Mouse (Mus musculus) heart, adult 11 months (tissue): ENCODE data around the gene Il22.
"Not testable (repeated sequence)": the region's sequence is repeated elsewhere in the genome, so short reads cannot be mapped to it uniquely, and the experiment has no call there.

ENCODE experiments used
- DNase-seq: peaks from one replicate; pipeline ENCODE4 v3.0.0; 2022

Il22 gene

DNA sequence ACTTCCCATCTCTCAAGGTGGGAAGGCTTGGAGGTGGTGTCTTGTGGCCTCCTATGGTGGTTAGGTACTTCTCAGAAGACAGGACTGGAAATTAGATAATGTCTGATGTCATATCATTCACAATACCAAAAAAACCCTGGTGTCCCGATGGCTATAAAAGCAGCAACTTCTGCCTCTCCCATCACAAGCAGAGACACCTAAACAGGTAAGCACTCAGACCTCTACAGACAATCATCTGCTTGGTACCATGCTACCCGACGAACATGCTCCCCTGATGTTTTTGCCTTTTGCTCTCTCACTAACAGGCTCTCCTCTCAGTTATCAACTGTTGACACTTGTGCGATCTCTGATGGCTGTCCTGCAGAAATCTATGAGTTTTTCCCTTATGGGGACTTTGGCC lies at the start of gene Il22:
Gene Il22 (plus strand): TSS at position 301 of the 400 bp plus-strand sequence.
- DNase-seq, result peak; percentile 81

DNA sequence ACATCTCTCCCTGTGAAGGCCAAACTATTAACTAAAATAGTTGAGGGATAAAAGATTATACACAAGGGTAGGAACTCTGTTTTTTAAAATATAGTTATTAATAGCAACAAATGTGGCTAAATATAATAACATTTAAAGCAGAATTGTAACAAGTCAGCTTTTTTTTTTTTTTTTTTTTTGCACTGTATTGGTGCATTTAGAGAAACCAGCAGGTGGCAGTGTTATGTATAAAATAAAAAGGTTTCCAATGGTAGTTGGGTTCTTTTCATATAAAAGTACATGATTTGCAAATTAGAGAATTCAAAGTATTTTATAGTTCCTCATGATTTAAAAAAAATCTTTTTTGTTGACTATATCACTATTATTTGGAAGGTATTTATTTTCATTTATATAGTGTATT lies 48.8 kb upstream of the Il22 start:
- DNase-seq, result no peak

DNA sequence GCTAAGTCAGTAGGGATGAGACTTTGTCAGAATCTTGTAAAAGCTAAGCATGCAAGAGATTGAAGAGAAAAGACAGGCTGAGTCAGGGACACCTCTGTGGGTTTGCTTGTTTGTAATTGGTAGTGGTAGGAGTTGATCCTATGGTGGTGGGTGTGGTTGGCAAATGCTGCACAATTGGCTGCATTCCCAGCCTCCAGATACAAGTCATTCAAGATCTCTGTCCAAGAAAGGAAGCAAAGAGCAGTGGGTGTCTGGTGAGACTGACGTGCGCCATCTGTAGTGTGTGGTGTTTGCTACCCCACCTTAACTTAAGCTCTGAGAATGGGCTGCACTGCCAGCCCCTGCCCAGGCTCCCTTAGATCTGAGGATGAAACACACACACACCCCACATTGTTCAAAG lies 43.6 kb upstream of the Il22 start:
- no peak for DNase-seq

DNA sequence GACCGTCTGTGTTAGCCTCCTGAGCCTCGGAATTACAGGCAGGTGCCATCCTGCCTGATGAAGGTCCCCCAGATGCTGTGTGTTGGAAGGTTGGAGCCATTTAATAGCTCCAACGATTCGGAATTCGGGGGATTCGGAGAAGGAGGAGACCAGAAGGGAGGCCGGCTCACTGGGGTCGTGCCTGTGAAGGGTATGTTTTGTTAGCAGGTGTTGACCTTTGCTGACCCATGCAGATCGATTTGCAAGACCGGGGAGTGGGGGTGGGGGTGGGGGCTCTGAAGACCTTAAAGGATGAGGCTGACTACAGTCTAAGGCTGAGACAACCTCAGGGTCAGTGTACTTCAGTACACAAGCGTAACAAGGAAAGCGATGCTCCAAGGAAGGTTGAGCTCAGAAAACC lies 35.5 kb upstream of the Il22 start:
- DNase-seq, result no peak

DNA sequence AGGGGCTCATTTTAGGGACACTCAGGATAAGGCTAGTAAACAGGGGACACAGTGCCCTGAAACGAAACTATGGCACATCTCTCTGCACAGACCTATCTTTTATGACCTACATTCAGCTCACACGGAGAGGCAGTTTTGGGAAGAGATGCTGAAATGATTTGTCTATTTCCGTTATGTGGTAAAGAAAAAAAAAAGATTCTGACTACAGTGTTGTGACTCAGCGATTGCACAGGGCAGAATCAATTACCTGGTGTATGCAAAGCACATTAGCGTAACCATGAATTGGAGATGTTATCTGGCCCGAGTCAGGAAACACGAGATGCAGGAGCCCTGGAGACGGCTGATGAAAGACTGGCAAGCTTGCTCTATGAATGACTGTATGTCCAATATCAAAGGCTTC lies 32.3 kb upstream of the Il22 start:
- no peak for DNase-seq

DNA sequence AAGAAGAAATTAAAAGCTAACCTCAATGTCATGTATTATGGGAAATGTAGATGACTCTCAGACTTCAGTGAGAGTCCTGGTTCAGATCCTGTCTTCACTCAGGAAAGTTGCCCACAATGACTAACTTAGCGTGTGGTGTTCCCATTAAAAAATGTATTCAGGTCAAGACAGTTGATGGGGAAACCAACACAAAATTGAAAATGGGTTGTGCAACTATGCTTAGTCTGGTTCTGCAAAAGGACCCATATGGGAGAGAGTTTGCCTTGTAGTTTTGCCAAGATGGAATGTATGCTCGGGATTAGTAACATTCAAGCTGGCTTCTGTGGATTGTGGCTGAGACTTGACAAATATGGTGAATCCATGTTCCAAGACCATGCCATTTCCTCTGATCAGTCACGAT lies 31.9 kb upstream of the Il22 start:
- no peak for DNase-seq

DNA sequence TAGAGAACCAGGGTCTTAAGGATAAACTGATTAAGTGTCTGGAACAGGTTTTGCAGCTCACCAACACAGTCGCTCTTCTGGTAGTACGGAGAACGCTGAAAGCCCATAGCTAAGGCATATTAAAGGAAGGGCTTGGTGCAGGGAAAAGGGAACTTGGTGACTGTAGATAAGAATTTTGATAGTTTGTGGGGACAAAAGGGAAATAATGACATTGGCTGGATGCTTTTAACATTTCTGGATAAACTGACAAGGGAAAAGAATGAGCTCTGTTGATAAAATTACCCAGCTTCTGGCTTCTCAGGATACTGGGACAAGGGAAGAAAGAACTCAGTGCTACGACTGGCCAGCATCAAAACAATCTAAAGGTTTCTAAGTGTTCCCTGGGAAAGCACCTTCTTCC lies 29.2 kb upstream of the Il22 start:
- peak; percentile 16 for DNase-seq

DNA sequence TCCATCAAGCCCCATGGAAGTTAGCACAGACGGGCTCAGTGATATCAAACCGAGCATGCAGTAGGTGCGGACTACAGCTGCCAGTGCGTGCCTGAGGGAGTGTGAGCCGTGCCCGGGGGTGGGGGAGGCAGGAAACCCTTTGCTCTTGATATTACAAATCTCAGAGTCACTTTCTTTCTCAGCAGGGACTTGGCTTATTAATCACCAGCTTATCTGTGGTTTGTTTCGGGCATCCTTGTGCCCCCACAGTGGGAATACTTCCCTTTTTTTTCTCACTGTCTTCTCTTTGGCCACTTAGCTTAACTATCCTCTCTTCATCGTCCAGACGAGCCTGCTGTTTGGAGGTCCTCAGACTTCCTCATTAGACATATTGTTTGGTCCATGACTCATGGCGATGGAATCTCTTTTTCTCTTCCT lies 26.0 kb upstream of the Il22 start:
- DNase-seq, result peak; percentile 76

DNA sequence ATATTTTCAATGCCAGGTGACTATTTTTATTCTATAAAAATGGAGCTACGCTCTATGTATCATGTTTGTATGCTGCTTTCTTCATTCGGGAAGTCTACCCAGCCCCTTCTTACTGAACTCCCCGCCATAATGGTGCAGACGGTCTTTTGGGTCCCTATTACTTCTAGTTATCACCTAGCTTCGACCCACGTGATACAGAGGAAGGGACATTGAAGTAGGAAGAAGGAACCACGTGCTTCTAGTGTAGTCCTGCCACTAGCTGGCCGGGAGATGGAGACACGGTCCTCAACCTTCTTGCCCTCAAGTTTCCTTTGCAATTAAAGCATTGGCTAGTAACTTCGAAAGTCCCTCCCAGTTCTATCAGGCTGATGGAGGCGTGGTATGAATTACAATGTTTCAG lies 25.5 kb upstream of the Il22 start:
- DNase-seq, result peak; percentile 55

DNA sequence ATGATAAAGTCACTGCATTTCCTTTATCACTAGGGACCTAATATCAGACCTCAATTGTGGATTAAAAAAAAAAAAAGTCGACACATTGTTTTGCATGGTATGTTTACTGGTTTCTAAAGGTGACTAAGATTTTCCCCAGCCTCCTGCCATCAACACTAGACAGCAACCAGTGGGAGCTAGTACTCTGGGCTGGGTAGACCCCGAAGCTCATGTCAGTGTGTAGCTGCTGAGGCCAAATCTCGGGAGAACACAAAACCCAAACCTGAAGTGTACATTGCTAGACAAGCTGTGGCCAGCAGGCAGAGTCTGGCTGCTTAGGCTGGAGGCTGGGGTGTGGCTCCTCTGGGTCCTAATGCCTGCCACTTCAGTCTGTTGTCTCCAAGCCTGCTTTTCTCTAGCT lies 9.6 kb upstream of the Il22 start:
- peak; percentile 67 for DNase-seq

DNA sequence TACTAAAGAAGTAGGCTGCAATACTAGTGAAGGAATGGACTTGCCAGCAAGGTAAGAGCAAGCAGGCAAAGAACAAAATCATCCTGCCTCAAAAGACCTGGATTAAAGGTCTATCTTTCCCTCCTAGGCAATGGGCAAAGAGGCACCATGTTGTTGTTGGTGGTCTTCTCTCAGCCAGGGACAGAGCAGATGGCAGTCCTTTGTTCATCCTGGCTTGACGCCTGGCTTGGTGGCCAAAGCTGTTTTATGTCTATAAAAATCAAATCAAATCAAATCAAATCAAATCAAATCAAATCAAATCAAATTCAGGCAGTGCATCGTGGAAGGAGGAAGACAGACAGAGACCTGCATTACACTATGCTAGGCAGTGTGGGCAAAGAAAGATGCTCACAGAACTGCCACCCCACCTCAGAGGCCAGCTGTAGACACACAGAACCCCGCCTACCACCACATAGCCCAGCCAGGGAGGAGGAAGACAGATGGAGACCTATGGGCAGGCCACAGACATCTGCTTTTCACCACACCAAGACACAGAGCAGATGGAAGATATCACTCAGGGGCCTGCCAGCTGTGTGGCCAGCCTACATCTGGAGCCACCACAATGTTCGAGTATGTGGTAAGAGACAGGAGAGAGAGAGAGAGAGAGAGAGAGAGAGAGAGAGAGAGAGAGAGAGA lies 11.1 kb downstream of the Il22 start:
- peak; percentile 51 for DNase-seq

DNA sequence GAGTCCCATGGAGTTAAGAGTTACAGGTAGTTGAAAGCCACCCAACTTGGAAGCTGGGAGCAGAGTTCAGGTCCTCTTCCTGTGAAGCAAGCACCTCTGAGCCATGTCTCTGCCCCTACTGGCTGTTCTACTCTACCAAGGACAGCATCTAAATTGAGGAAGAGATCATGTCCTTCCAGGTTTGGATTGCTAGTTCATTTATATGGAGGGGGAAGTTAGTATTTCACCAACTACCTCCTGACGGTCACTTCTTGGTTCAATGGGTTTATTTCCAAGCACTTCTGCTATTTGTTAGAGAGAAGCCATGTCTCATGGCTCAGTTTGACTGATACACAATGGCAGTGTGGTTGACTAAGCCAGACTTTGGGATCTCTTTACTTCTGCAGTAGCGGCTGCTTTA lies 22.9 kb downstream of the Il22 start:
- DNase-seq, result not testable (repeated sequence)

DNA sequence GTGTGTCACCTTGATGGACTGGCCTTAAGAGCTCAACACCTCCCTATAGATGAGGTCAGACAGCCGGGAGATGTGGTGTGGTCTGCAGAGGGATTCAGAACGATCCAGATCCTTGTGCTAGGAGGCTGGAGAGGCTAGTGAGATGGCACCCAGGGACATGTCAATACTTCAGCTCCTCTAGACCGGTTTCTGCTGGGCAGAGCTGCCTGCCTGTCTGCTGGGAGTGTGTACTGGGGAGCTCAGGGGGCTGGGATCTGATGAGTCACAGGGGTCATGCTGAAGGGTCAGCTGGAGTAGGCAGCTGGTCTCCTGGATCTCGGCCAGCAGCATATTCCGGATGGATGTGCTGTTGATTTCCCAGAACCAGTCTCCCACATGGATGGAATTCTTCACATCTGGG lies 27.9 kb downstream of the Il22 start:
- peak; percentile 9 for DNase-seq

DNA sequence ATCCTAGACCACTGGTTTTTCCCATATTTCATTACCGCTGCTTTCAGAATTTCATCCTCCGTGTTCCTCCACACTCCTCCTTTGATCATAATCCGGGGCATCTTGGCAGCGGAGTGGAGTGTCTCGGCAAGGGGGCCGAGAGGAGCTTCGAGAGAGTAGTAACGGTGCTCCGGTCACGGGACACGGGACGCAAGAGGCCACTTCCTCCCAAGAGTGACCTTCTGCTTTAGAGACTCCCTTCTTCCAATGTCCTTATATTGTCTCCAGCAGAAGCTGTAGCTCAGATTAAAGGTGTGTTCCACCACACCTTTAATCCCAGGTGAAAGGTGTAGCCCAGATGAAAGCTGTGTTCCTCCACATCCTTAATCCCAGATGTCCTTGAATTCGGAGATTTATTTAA lies 35.9 kb downstream of the Il22 start, which contains the start of gene Gm32717:
Gene Gm32717 (minus strand): TSS at position 101 of the 400 bp plus-strand sequence.
- DNase-seq, result not testable (repeated sequence)

DNA sequence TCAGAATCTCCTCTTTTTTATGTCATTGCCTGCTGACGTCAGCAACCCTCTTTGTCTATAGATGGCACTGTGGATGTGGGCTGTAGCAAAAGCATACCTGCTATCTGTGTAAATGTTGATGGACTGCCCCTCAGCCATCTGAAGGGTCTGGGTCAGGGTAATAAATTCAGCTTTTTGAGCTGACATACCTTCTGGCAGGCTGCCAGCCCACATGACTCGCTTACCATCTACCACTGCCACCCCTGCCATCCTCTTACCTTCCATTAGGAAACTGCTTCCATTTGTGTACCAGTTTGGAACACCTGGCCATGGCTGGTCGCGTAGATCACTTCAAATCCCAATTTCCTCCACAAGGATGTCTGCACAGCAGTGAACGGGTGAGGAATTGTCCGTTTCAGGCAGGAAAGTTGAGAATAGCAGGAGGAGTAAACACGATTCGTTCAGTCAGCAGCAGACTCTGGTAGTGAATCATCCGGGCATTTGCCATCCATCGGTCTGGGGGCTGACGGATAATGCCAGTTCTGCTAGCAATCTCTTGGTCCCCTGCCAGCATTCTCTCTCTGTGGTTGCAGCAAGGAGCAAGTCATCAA lies 44.4 kb downstream of the Il22 start:
- peak; percentile 73 for DNase-seq

DNA sequence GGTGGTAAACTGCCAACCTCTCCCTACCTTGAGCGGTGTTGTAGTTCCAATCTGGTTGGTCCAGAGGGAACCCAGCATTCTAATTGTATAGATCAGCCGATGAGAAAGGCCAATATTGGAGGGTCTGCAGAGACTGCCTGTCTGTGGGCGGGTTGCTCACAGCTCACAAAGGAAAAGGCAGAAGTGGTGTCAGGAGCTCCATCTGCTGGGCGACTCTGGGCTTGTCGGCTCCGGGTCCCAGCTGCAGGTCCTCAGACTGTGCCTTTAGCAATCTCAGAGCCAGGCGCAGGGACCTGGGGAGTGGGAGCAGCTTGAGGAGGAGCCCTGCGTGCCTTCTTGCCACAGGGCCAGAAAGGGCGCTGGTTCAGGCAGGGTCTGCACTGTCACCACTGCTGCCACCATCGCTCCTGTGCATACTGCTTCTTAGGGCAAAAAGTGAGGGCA lies 46.1 kb downstream of the Il22 start:
- DNase-seq, result peak; percentile 77

DNA sequence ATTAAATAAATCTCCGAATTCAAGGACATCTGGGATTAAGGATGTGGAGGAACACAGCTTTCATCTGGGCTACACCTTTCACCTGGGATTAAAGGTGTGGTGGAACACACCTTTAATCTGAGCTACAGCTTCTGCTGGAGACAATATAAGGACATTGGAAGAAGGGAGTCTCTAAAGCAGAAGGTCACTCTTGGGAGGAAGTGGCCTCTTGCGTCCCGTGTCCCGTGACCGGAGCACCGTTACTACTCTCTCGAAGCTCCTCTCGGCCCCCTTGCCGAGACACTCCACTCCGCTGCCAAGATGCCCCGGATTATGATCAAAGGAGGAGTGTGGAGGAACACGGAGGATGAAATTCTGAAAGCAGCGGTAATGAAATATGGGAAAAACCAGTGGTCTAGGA lies 53.6 kb downstream of the Il22 start, which contains the start of gene Gm32802:
Gene Gm32802 (plus strand): TSS at position 301 of the 400 bp plus-strand sequence.
- not testable (repeated sequence) for DNase-seq
